Mouse (Mus musculus): ENCODE measurements around the gene Stk24. TPM values are rescaled to one million over a fixed set of nuclear protein-coding genes. Genes with fewer than 3 reads are reported as not detected.
A peak's percentile ranks its signal among the peaks of the same experiment; 100 is the strongest.

The Stk24 gene
- polyA plus RNA-seq, 1 experiment from 2014 or later = 18.7 TPM

DNA sequence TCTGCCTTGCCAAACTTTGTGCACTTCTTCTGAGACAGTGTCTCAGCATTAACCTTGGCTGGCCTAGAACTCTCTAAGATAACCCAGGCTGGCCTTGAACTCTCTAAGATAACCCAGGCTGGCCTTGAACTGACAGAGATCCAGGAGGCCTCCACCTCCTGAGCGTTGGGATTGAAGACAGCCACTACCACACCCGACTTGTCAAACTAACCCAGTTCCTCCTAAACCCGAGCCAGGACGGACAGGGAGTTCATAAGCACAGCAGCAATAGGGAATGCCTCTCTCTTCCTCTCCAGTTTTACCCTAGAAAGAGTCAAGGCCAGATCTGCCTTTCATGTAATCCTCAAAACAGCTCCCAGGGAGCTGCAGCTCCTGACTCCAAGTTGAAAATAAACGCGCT lies 3.2 kb downstream of the Stk24 start:
- Histone ChIP-seq H3K27me3 (no peaks in the 10 kb centered on the region), H3K9ac (no peak overlapping the region), H3K36me3 (no peaks in the 10 kb centered on the region), H3K9me3 (no peaks in the 10 kb centered on the region), H3K4me1 (replicated peaks) (peaks cover 26% of the 10 kb centered on the region), H3K27ac (replicated peaks) (no peak overlapping the region), H3K4me2 (no peak overlapping the region), H3K4me3 (no peak overlapping the region)
- no peak for ATAC-seq (ENCODE audit: low FRiP score, low read depth)
- WGBS = 75% methylated on average over 6 of the region's 6 CpGs

DNA sequence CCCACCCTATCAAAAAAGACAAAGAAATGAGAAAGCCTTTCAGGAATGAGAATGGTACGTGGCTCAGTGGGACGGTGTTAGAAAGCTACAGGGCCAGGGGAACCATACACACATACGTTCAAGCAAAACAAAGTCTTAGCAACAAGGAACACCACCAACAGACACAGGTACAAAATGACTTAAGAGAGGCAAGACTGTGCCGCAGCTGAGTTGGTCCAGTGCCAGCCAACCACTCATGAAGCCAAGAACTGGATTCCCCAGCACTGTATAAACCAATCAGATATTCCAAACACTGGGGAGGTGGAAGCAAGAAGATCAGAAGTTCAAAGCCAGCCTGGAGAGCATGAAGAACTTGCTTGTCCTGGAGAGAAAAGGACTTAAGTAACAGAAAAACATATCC lies 5.9 kb downstream of the Stk24 start:
- no peak for ATAC-seq (ENCODE audit: low FRiP score, low read depth)
- no peaks in the 10 kb centered on the region for H3K27me3 ChIP-seq
- WGBS = 80% methylated on average over 4 of the region's 4 CpGs
- H3K9ac ChIP-seq = no peak overlapping the region
- H3K4me1 ChIP-seq (replicated peaks) = peaks cover 35% of the 10 kb centered on the region
- H3K36me3 ChIP-seq = no peaks in the 10 kb centered on the region
- no peaks in the 10 kb centered on the region for H3K9me3 ChIP-seq
- H3K4me3 ChIP-seq = no peak overlapping the region
- no peak overlapping the region for H3K4me2 ChIP-seq
- H3K27ac ChIP-seq (replicated peaks) = no peak overlapping the region

DNA sequence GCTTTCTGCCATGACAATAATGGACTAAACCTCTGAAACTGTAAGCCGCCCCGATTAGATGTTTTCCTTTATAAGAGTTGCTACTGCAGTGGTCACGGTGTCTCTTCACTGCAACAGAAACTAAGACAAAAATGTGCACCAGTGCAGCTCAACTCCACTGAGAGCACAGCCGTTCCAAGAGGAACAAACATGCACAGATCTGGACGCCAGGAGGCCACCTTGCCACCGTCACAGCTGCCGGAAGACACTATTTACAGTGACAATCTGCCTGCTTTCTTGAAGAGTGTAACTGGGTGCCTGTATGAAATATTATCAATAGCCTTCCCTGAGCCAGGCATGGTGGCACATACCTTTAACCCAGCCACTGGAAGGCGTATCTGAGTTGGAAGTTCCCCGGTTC lies 6.8 kb downstream of the Stk24 start:
- Histone ChIP-seq H3K4me1 (replicated peaks) (peaks cover 40% of the 10 kb centered on the region), H3K4me2 (no peak overlapping the region), H3K4me3 (no peak overlapping the region), H3K27me3 (no peaks in the 10 kb centered on the region), H3K9me3 (no peaks in the 10 kb centered on the region), H3K27ac (replicated peaks) (no peak overlapping the region), H3K9ac (no peak overlapping the region), H3K36me3 (no peaks in the 10 kb centered on the region)
- ATAC-seq (ENCODE audit: low FRiP score, low read depth) = no peak
- WGBS = 87% methylated on average over 9 of the region's 9 CpGs

- H3K4me2 ChIP-seq = no peak overlapping the region
- WGBS = 89% methylated on average over 5 of the region's 5 CpGs
- H3K9ac ChIP-seq = no peak overlapping the region
- H3K27ac ChIP-seq (replicated peaks) = no peak overlapping the region
- H3K4me3 ChIP-seq = no peak overlapping the region
- no peak for ATAC-seq (ENCODE audit: low FRiP score, low read depth)
- no peaks in the 10 kb centered on the region for H3K36me3 ChIP-seq
- H3K9me3 ChIP-seq = no peaks in the 10 kb centered on the region
- no peaks in the 10 kb centered on the region for H3K27me3 ChIP-seq
- peaks cover 36% of the 10 kb centered on the region for H3K4me1 ChIP-seq (replicated peaks)
Observed at GRCm38 (mm10) chr14:121371911-121372820, 7.6 kb downstream of the Stk24 start.

DNA sequence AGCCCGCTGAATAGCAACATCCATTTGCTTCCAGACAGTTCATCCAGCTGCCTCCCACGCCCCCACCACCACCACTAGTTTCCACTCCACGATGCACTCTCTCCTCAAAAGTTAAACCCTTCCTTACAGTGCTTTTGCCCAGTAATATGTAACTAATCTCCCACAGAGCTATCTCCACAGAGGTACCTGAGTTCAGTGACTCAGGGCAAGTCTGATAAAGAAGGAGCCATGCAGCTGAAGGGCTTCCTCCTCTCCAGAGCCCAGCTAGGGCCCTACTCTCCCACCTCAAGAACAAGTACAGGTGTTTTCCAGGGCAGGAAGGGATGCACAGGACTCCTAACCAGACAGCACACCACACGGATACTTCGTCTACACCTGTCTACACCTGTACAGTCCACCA lies 10.4 kb downstream of the Stk24 start:
- Histone ChIP-seq H3K4me1 (replicated peaks) (peaks cover 45% of the 10 kb centered on the region), H3K4me2 (no peak overlapping the region), H3K27ac (replicated peaks) (no peak overlapping the region), H3K9ac (no peak overlapping the region), H3K9me3 (no peaks in the 10 kb centered on the region), H3K36me3 (no peaks in the 10 kb centered on the region), H3K4me3 (no peak overlapping the region), H3K27me3 (no peaks in the 10 kb centered on the region)
- 64% methylated on average over 5 of the region's 5 CpGs for WGBS
- ATAC-seq (ENCODE audit: low FRiP score, low read depth) = peak; percentile 9; the same call in 1 of the 2 replicates

DNA sequence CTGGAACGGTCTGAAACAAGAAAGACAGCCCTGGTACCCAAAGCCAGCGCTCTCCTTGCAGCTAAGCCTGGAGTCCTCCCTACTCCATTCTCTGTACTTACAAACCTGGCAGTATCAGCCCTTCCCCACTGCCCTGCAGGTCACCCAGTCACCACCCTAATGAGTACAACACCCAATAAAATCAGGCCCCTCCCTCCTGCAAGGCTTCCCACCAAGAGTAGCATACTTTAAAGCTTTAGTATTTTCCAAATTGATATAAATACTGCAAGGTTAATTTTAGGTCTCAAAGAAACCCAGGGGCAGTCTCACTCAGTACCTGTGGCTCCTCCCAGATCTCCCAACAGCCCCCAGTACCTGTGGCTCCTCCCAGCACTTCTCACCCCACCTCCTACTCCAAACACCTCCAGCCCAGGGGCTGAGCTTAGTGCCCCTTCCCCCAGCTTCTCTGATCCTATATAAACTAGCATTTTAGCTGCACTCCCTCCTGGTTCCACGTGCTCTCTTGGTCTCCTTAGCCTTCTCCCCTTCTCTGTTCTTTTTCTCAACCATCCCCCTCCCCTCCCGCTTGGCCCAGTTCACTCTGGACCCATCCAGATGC lies 11.6 kb downstream of the Stk24 start:
- no peak overlapping the region for H3K27ac ChIP-seq (replicated peaks)

GRCm38 (mm10) chr14:121365991-121366728 lies 13.7 kb downstream of the Stk24 start:
- H3K4me2 ChIP-seq = no peak overlapping the region
- H3K36me3 ChIP-seq = no peaks in the 10 kb centered on the region
- H3K27ac ChIP-seq (replicated peaks) = no peak overlapping the region
- H3K4me1 ChIP-seq (replicated peaks) = peaks cover 56% of the 10 kb centered on the region
- H3K9ac ChIP-seq = no peak overlapping the region
- no peak overlapping the region for H3K4me3 ChIP-seq
- WGBS = 61% methylated on average over 17 of the region's 17 CpGs
- no peaks in the 10 kb centered on the region for H3K9me3 ChIP-seq
- ATAC-seq (ENCODE audit: low FRiP score, low read depth) = no peak
- H3K27me3 ChIP-seq = no peaks in the 10 kb centered on the region

More for the DNA sequence above, 11.6 kb downstream of the Stk24 start:
- no peak for ATAC-seq (ENCODE audit: low FRiP score, low read depth)
- no peaks in the 10 kb centered on the region for H3K27me3 ChIP-seq
- 73% methylated on average over 4 of the region's 4 CpGs for WGBS
- no peaks in the 10 kb centered on the region for H3K9me3 ChIP-seq
- H3K36me3 ChIP-seq = no peaks in the 10 kb centered on the region
- H3K4me3 ChIP-seq = no peak overlapping the region
- peaks cover 45% of the 10 kb centered on the region for H3K4me1 ChIP-seq (replicated peaks)
- no peak overlapping the region for H3K9ac ChIP-seq
- no peak overlapping the region for H3K4me2 ChIP-seq

DNA sequence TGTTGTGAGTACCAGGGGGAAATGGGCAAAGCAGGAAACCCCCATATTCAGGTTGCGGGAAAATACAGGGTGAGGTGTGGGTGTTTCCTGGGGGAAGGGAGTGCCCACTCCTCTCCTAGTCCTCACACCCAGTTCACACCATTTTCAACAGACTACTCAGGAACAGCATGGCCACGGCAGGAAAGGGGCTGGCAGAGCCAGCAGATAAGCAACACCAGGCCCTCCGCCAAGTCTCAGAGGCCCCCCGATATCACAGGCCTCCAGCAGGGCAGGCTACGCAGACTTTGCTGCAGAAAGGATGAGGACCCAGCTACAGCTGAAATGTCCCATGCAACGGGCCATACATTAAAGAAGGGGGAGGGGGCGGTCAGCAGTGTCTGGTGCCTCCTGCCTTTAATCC lies 14.4 kb downstream of the Stk24 start:
- H3K9ac ChIP-seq = no peak overlapping the region
- H3K4me3 ChIP-seq = no peak overlapping the region
- no peak for ATAC-seq (ENCODE audit: low FRiP score, low read depth)
- H3K4me1 ChIP-seq (replicated peaks) = peaks cover 51% of the 10 kb centered on the region
- WGBS = 66% methylated on average over 7 of the region's 7 CpGs
- no peaks in the 10 kb centered on the region for H3K27me3 ChIP-seq
- H3K4me2 ChIP-seq = no peak overlapping the region
- H3K9me3 ChIP-seq = no peaks in the 10 kb centered on the region
- H3K36me3 ChIP-seq = no peaks in the 10 kb centered on the region
- no peak overlapping the region for H3K27ac ChIP-seq (replicated peaks)

DNA sequence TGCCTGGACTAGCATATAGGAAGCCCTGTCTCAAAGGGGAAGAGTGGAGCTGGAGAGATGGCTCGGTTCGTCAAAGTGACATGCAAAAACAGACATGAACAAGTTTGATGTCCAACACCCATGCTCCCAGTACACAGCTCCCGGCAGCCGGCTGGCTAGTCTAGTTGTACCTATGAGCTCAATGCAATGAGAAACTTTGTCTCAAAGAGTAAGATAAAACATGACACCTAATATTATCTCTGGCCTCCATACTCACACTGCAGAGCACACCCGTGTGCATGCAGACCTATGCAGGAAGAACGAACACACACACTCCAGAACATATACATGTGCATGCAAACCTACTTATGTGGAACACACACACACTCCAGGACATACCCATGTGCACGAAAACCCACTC lies 15.5 kb downstream of the Stk24 start:
- H3K9me3 ChIP-seq = no peaks in the 10 kb centered on the region
- peaks cover 44% of the 10 kb centered on the region for H3K4me1 ChIP-seq (replicated peaks)
- ATAC-seq (ENCODE audit: low FRiP score, low read depth) = no peak
- no peaks in the 10 kb centered on the region for H3K27me3 ChIP-seq
- H3K9ac ChIP-seq = no peak overlapping the region
- no peak overlapping the region for H3K27ac ChIP-seq (replicated peaks)
- no peak overlapping the region for H3K4me3 ChIP-seq
- H3K36me3 ChIP-seq = no peaks in the 10 kb centered on the region
- WGBS = 98% methylated on average over 7 of the region's 7 CpGs
- H3K4me2 ChIP-seq = no peak overlapping the region

DNA sequence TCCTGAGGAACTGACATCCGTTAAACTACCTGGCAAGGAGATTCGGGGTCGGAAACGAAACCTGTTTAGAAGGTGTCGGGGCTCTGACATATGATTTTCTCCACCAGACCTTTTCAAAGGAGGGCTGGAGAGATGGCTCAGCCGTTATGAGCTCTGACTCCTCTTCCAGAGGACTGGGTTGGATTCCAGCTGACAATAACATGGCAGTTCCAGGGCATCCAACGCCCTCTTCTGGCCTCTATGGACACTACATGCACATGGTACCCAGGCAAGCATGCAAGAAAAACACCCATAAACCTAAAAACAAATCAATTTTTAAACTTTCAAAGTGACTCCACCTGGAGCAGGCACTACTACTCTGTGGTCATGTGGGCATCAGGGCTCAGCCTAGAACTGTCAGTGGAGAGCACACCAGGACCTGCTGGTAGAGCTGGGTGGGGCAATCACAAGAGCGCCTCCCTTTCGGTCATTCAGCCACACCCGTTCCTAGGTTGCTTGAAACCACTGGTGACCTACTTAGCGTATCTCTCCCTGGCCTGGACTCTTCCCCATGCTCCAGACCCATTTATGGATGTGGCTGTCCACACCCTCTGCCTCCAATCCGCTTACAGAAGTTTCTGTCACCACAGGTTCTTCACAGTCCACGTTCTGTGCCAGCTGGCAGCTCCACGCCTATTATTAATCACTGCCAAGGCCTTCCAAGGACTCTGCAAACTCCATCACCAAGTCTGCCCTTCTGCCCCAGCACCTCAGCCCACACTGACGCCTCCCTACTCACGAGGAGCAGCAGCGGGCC lies 18.3 kb downstream of the Stk24 start:
- Histone ChIP-seq H3K4me2 (no peak overlapping the region), H3K27ac (replicated peaks) (no peak overlapping the region), H3K9me3 (no peaks in the 10 kb centered on the region), H3K4me1 (replicated peaks) (peaks cover 29% of the 10 kb centered on the region), H3K36me3 (no peaks in the 10 kb centered on the region), H3K27me3 (no peaks in the 10 kb centered on the region), H3K9ac (no peak overlapping the region), H3K4me3 (no peak overlapping the region)
- ATAC-seq (ENCODE audit: low FRiP score, low read depth) = peak; percentile 45; the same call in 1 of the 2 replicates
- 84% methylated on average over 17 of the region's 17 CpGs for WGBS

DNA sequence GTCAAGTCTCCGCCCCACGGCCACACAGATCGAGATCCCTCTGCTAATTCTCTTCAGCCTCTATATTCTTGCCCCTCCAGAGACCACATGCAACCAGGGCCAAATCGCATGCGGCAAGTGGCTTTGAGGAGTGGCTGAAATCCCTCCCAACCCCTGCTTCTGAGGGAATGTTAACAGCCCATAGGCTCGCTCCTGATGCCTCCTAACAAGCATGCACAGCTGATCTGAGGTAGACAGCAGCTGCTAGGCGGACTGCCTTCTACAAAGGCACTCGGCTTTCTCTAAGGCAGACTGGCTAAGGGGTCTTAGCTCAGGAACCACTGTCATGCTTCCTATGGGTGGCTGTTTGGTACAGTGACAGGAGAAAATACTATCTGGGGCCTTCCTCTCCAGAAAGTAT lies 20.0 kb downstream of the Stk24 start:
- Histone ChIP-seq H3K4me2 (no peak overlapping the region), H3K27me3 (no peaks in the 10 kb centered on the region), H3K9me3 (no peaks in the 10 kb centered on the region), H3K9ac (no peak overlapping the region), H3K4me3 (no peak overlapping the region), H3K4me1 (replicated peaks) (peaks cover 18% of the 10 kb centered on the region), H3K36me3 (no peaks in the 10 kb centered on the region), H3K27ac (replicated peaks) (no peak overlapping the region)
- WGBS = 69% methylated on average over 8 of the region's 8 CpGs
- no peak for ATAC-seq (ENCODE audit: low FRiP score, low read depth)

All from hindbrain, embryonic 15.5 days (tissue).